Mouse (Mus musculus) liver, adult (tissue): ENCODE results near the gene Ergic3.

Source experiments
- GATA4 ChIP-seq: IDR thresholded peaks from 2 replicates; pipeline ENCODE4 v1.6.1; 2014; ENCODE audit warnings: mild to moderate bottlenecking, low read length; ENCODE audit not compliant: insufficient replicate concordance

Gene Ergic3

GRCm38 (mm10) chr2:156025482-156025881 lies 17.6 kb downstream of the Ergic3 start:
- no peak for TF ChIP-seq GATA4

- TF ChIP-seq GATA4, result no peak
Measured at GRCm38 (mm10) chr2:156039390-156039789, 31.5 kb downstream of the Ergic3 start.

GRCm38 (mm10) chr2:156042903-156043302 lies 35.1 kb downstream of the Ergic3 start:
- TF ChIP-seq GATA4, result no peak

DNA sequence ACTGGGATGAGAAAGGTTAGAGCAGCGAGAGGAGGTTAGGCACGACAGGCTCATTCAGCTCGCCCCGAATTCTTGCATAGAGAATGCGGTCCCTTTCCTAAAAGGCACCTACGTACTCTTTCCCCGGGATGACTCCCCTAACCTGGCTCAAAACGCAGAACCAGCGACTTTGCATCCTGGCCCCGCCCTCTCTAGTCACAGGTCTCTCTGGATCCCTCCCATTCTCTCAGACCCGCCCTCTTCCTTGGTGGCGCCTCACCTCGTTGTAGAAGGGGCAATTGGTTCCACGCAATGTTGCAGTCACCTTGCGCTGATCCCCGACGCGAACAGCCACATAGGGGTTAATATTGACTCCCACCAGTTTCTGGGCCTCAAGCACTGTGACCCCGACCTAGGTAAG lies 40.1 kb downstream of the Ergic3 start:
- no peak for TF ChIP-seq GATA4

GRCm38 (mm10) chr2:156052816-156053215 lies 45.0 kb downstream of the Ergic3 start, which contains the start of gene Fer1l4:
Gene Fer1l4, minus strand, starts transcription at chr2:156052947.
- no peak for TF ChIP-seq GATA4

DNA sequence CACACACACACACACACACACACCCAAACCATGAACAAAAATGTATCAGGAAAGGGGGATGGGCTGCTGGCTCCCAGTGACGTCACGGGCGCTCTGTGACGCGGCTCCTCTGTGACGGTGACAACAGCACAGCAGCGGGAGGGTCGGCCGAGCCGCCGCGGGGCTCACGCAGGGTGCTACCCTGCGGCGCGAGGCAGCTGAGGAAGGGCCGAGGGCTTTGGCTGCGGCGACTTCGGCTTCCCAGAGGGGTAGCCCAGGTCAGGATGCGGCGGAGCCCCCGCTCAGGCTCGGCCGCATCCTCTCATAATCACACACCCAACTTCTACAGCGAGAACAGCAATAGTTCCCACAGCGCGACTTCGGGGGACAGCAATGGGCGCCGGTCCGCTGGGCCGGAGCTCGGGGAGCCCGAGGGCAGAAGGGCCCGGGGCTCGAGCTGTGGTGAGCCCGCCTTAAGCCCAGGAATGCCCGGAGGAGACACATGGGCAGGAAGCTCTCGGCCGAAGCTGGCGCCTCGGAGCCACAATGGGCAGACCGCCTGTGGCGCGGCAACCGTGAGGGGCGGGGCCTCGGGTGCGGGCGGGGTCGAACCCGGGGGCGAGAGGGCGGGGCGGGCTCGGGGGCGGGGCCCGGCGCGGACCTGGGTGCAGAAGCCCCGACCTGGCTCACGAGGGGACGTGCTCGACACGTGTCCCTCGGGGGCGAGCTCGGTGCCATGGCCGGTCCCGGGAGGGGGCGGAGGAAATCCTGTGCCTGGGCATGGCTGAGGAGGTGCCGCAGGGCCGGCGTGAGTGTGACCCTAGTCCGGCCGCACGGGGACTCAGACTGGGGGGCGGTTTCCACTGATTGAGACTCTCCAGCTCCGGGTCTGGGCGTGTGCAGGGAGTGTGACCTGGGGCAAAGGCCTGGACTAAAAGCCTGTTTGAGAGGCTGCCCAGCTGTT lies 57.5 kb downstream of the Ergic3 start, which contains the start of gene Spag4:
Spag4 (plus strand) TSS at position 77 of the 943 bp plus-strand sequence.
- no peak for TF ChIP-seq GATA4

DNA sequence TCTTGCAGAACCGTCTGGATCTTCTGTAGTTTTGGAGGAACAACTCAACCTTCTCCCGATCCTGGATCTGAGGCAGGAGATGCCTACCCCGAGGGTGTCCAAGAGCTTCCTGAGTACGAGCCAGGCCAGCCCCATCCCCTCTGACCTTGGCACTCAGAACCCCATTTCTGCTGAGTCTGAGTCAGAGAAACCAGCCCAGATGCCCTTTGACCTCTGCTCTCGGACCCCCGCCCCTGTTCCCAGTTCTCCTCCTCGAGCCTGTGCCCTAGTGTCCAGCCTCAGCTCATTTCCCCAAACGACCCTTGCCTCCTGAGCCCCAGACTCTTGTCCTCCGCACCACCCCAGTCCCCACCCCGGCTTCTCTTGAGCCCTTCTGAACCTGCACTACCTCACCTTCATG lies 58.3 kb downstream of the Ergic3 start:
- no peak for TF ChIP-seq GATA4
